10 mouse cellular contexts compared by ENCODE assay signal in genomic region chr15:101970536-101970935, GRCm38 (mm10). TPM values are rescaled to one million over a fixed set of nuclear protein-coding genes. Genes with fewer than 3 reads are reported as not detected.
DNase-seq lines count a peak whose midpoint lies in the region; ATAC-seq and TF ChIP-seq lines count a peak whose summit lies in the region.
"Had no signal": no experiment of that assay in that cellular context is flagged by ENCODE, and none has a peak within 500 bp of the region (broad histone marks: within the 10 kb centered on the region; RNA-seq: fewer than 3 reads in every experiment).

No protein-coding gene starts in this region.

- no peak overlapping the region for H3K9ac ChIP-seq in midbrain, postnatal 0 days (replicated peaks; ENCODE audit: low read length, poor library complexity, severe bottlenecking)
- H3K9ac ChIP-seq: limb, embryonic 15.5 days had no signal

- H3K4me3 ChIP-seq in kidney, adult 2 months (ENCODE audit: insufficient read depth, low read depth, low read length) = no peak overlapping the region
- no peak overlapping the region for H3K4me3 ChIP-seq in midbrain, postnatal 0 days (ENCODE audit: low read depth, low read length)
- H3K4me3 ChIP-seq: limb, embryonic 15.5 days had no signal

- 21% methylated on average over 3 of the region's 6 CpGs for WGBS in kidney, adult 2 months
- WGBS in midbrain, postnatal 0 days = 7% methylated on average over 3 of the region's 6 CpGs

- no peaks in the 10 kb centered on the region for H3K9me3 ChIP-seq in midbrain, postnatal 0 days (ENCODE audit: low read length)
- H3K9me3 ChIP-seq: limb, embryonic 15.5 days had no signal

- H3K27me3 ChIP-seq in kidney, adult 2 months (replicated peaks; ENCODE audit: control insufficient read depth, insufficient read depth, low read length) = no peaks in the 10 kb centered on the region
- no peaks in the 10 kb centered on the region for H3K27me3 ChIP-seq in midbrain, postnatal 0 days (ENCODE audit: insufficient read depth, low read length)
- H3K27me3 ChIP-seq: limb, embryonic 15.5 days had no signal

- peak; percentile 58 to 80 for DNase-seq in cerebellum, postnatal 14 days
- no peak for DNase-seq in cerebellum, postnatal 36 days
- DNase-seq in layer of hippocampus, postnatal 25 days (ENCODE audit: extremely low spot score in 1 of 2, low spot score in 1 of 2) = peak; percentile 32 to 62
- DNase-seq in layer of hippocampus, adult 9-10 months (ENCODE audit: low spot score) = no peak
- DNase-seq in ZHBTc4 (ENCODE audit: low read depth, low spot score) = peak; percentile 82
- DNase-seq in kidney, adult 2 months = peak; percentile 55
- DNase-seq in midbrain, postnatal 0 days (ENCODE audit: low spot score) = peak; percentile 64
- DNase-seq in spleen, postnatal 14 days (ENCODE audit: low spot score in 2 of 2) = no peak

- peak; percentile 83 for TF ChIP-seq CTCF in kidney, adult 2 months (conservative IDR thresholded peaks at IDR 0.05; ENCODE audit: insufficient read depth, insufficient read length, low read depth, low read length)
- peak; percentile 83 for TF ChIP-seq CTCF in midbrain, postnatal 0 days (IDR thresholded peaks at IDR 0.05)

- H3K27ac ChIP-seq in kidney, adult 2 months (ENCODE audit: insufficient read depth, low read depth, low read length) = no peak overlapping the region
- H3K27ac ChIP-seq in midbrain, postnatal 0 days (ENCODE audit: low read depth, low read length) = no peak overlapping the region
- H3K27ac ChIP-seq: limb, embryonic 15.5 days had no signal

- no peaks in the 10 kb centered on the region for H3K4me1 ChIP-seq in kidney, adult 2 months (ENCODE audit: control insufficient read depth, insufficient read depth, low read length)
- no peaks in the 10 kb centered on the region for H3K4me1 ChIP-seq in midbrain, postnatal 0 days (ENCODE audit: insufficient read depth, low read length)

- no peak for TF ChIP-seq POLR2A in kidney, adult 2 months (IDR thresholded peaks at IDR 0.05; ENCODE audit: low read depth, low read length)

- H3K4me2 ChIP-seq in midbrain, postnatal 0 days (ENCODE audit: low read depth, low read length, poor library complexity, severe bottlenecking) = no peak overlapping the region
- H3K4me2 ChIP-seq: limb, embryonic 15.5 days had no signal

- no peaks in the 10 kb centered on the region for H3K36me3 ChIP-seq in kidney, adult 2 months (ENCODE audit: control insufficient read depth, insufficient read depth, low read length)
- no peaks in the 10 kb centered on the region for H3K36me3 ChIP-seq in midbrain, postnatal 0 days (ENCODE audit: insufficient read depth, low read length)
- H3K36me3 ChIP-seq: limb, embryonic 15.5 days had no signal

- no peak for ATAC-seq in midbrain, postnatal 0 days (ENCODE audit: low FRiP score)

RNA-seq across cellular contexts. Expression of gene Krt78, which starts 16.4 kb away (rescaled TPM):
- not detected for total RNA-seq in layer of hippocampus, postnatal 25 days (2021)
- polyA plus RNA-seq in kidney, adult 2 months (2012; rRNA removed) = 0.02 TPM in 1 of 2 replicates, not detected in the other
- 0.49 TPM in 1 of 2 replicates, not detected in the other for total RNA-seq in midbrain, postnatal 0 days (2014; rRNA removed)
- polyA plus RNA-seq in midbrain, postnatal 0 days (2015; fragmentation: Nextera tagmentation; extraction: Ambion mirVana) = not detected in 2 replicates
- polyA plus RNA-seq: frontal cortex, adult 2 months had no signal

RNA-seq across cellular contexts. Expression of gene Krt79, which starts 30.4 kb away (rescaled TPM):
- total RNA-seq in layer of hippocampus, postnatal 25 days (2021) = under 1 TPM; 0.28 to 0.32 TPM
- 0.33 and 0.37 TPM in 2 replicates for polyA plus RNA-seq in kidney, adult 2 months (2012; rRNA removed)
- total RNA-seq in midbrain, postnatal 0 days (2014; rRNA removed) = 2.3 TPM in 1 of 2 replicates, not detected in the other
- polyA plus RNA-seq in midbrain, postnatal 0 days (2015; fragmentation: Nextera tagmentation; extraction: Ambion mirVana) = 0.15 and 0.28 TPM in 2 replicates
- polyA plus RNA-seq: frontal cortex, adult 2 months had no signal

RNA-seq across cellular contexts. Expression of gene Krt8, which starts 33.7 kb away (rescaled TPM):
- under 1 TPM in 1 of 2 experiments, not detected in 1; 0.19 TPM for total RNA-seq in layer of hippocampus, postnatal 25 days (2021)
- polyA plus RNA-seq in kidney, adult 2 months (2012; rRNA removed) = 82.8 and 88.0 TPM in 2 replicates
- total RNA-seq in midbrain, postnatal 0 days (2014; rRNA removed) = 0.61 and 1.6 TPM in 2 replicates
- 0.60 and 0.63 TPM in 2 replicates for polyA plus RNA-seq in midbrain, postnatal 0 days (2015; fragmentation: Nextera tagmentation; extraction: Ambion mirVana)

RNA-seq across cellular contexts. Expression of gene Krt4, which starts 46.0 kb away (rescaled TPM):
- total RNA-seq in layer of hippocampus, postnatal 25 days (2021) = not detected
- polyA plus RNA-seq in kidney, adult 2 months (2012; rRNA removed) = 0.18 TPM in 1 of 2 replicates, not detected in the other
- 0.38 TPM in 1 of 2 replicates, not detected in the other for total RNA-seq in midbrain, postnatal 0 days (2014; rRNA removed)
- polyA plus RNA-seq in midbrain, postnatal 0 days (2015; fragmentation: Nextera tagmentation; extraction: Ambion mirVana) = not detected in 2 replicates
- polyA plus RNA-seq: frontal cortex, adult 2 months had no signal

RNA-seq across cellular contexts. Expression of gene Krt18, which starts 57.4 kb away (rescaled TPM):
- total RNA-seq in layer of hippocampus, postnatal 25 days (2021) = under 1 TPM; 0.17 to 0.26 TPM
- polyA plus RNA-seq in kidney, adult 2 months (2012; rRNA removed) = 20.7 and 25.0 TPM in 2 replicates
- 0.99 and 1.7 TPM in 2 replicates for total RNA-seq in midbrain, postnatal 0 days (2014; rRNA removed)
- polyA plus RNA-seq in midbrain, postnatal 0 days (2015; fragmentation: Nextera tagmentation; extraction: Ambion mirVana) = 1.8 and 2.1 TPM in 2 replicates

Comparison
In these comparisons a context has a peak if more than half of its experiments do, and no peak if none do; other contexts are left out.
1. DNase-seq: peak in cerebellum, postnatal 14 days (2 of 2), layer of hippocampus, postnatal 25 days (2 of 2), ZHBTc4 (single experiment), kidney, adult 2 months (single experiment) and midbrain, postnatal 0 days (single experiment); none in cerebellum, postnatal 36 days (0 of 2), layer of hippocampus, adult 9-10 months (single experiment) and spleen, postnatal 14 days (0 of 2).